Comparison of ENCODE assay signal across 16 mouse cellular contexts in the genomic region with DNA sequence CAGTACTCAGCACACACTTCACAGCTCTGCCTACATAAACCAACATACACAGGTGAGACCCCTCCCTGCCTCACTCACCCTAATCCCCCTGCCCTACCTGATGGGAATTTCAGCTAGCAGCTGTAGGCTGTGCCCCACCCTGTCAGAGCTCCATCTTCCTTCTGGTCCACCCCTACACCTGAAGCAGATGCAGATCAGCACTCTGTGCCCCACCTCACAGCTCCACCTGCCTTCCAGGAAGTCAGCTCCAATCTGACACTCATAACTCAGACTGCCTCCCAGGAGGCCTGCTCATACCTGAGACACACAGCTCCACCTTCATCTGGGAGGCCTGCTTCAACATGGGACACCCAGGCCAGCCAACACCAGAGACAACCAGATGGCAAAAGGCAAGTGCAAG.
"Had no signal": no experiment of that assay in that cellular context is flagged by ENCODE, and none has a peak within 500 bp of the region (broad histone marks: within the 10 kb centered on the region; RNA-seq: fewer than 3 reads in every experiment).

No protein-coding gene starts in this region.

- H3K4me2 ChIP-seq: neural tube, embryonic 12.5 days; neural tube, embryonic 13.5 days; neural tube, embryonic 15.5 days; stomach, embryonic 15.5 days had no signal

- H3K4me1 ChIP-seq: neural tube, embryonic 12.5 days; neural tube, embryonic 15.5 days; stomach, embryonic 15.5 days had no signal

- H3K36me3 ChIP-seq: neural tube, embryonic 12.5 days; neural tube, embryonic 13.5 days; neural tube, embryonic 15.5 days; stomach, embryonic 15.5 days had no signal

- H3K27ac ChIP-seq: neural tube, embryonic 12.5 days; neural tube, embryonic 13.5 days; neural tube, embryonic 15.5 days; stomach, embryonic 15.5 days had no signal

- H3K27me3 ChIP-seq: neural tube, embryonic 12.5 days; neural tube, embryonic 13.5 days; neural tube, embryonic 15.5 days; stomach, embryonic 15.5 days had no signal

- H3K9ac ChIP-seq: neural tube, embryonic 12.5 days; neural tube, embryonic 13.5 days; neural tube, embryonic 15.5 days; stomach, embryonic 15.5 days had no signal

- H3K4me3 ChIP-seq: neural tube, embryonic 12.5 days; neural tube, embryonic 13.5 days; neural tube, embryonic 15.5 days; stomach, embryonic 15.5 days had no signal

- H3K9me3 ChIP-seq: neural tube, embryonic 12.5 days; neural tube, embryonic 13.5 days; neural tube, embryonic 15.5 days; stomach, embryonic 15.5 days had no signal

- DNase-seq: retina, postnatal 1 day; right cerebral cortex, adult 18-20 months; right cerebral cortex, postnatal 14 days; right cerebral cortex, postnatal 25 days; right cerebral cortex, postnatal 4 days; spleen, adult 18-20 months; thymus, adult 18-20 months; thymus, adult 2 months; thymus, postnatal 14 days; thymus, postnatal 25 days; thymus, postnatal 36 days; thymus, postnatal 4 days had no signal
